Mouse (Mus musculus): ENCODE measurements at regions not wholly inside any gene's neighbourhood (a gene's known extent, or its start where the extent isn't known, plus 50 kb on each side); places are given as distances from the start of the nearest gene placed in this dataset.

DNA sequence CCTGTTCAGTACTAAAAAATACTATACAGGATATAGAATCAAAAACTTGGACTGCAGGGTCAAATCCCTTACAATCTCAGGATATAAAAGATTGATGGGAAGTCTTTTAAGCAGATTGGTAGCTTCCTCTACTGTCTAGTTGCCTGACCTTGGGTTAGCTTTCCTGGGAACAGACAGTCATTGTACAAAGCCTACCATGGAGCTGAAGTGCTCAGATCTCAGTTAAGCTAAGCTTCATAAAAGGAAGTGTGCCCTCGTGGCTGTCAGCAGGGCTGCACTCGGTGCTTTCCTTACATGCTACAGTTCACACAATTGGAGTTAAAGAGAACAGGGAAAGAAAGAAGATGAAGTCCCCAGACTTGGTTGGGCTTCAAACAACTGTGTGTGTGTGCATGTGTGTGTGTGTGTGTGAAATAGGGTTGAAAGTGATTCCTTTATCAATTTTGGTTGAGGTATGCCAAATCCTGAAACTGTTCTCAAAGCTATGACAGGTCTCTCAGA lies 338.4 kb downstream of the Gm21750 start:
- ATAC-seq (ENCODE audit: extremely low read depth, insufficient number of reproducible peaks, low FRiP score, poor library complexity, severe bottlenecking) (no peak), DNase-seq (ENCODE audit: low spot score) (no peak)
- no peak overlapping the region for H3K4me3 ChIP-seq (ENCODE audit: low read depth, low read length)
- no peak for TF ChIP-seq GATA2 (IDR thresholded peaks at IDR 0.05; ENCODE audit: borderline replicate concordance, low read depth, low read length)
- no peak for TF ChIP-seq TAL1 (conservative IDR thresholded peaks at IDR 0.05; ENCODE audit: low read depth, low read length)
- TF ChIP-seq CTCF (IDR thresholded peaks at IDR 0.05; ENCODE audit: low read depth, low read length) = no peak
- TF ChIP-seq POLR2AphosphoS5 (IDR thresholded peaks at IDR 0.05; ENCODE audit: insufficient replicate concordance, low read depth, low read length) = no peak
- no peak for TF ChIP-seq GATA1 (IDR thresholded peaks at IDR 0.05; ENCODE audit: borderline replicate concordance, low read length)
- H3K27me3 ChIP-seq (ENCODE audit: insufficient read depth, low read length) = no peaks in the 10 kb centered on the region
- no peaks in the 10 kb centered on the region for H3K36me3 ChIP-seq (replicated peaks)
- H3K4me1 ChIP-seq (ENCODE audit: insufficient read depth, low read depth, low read length) = no peaks in the 10 kb centered on the region
- no peaks in the 10 kb centered on the region for H3K9me3 ChIP-seq (replicated peaks)

GRCm38 (mm10) chr14:74006911-74007310 lies 345.9 kb downstream of the Gm21750 start:
- Histone ChIP-seq H3K27me3 (ENCODE audit: insufficient read depth, low read length) (no peaks in the 10 kb centered on the region), H3K36me3 (replicated peaks) (no peaks in the 10 kb centered on the region), H3K4me1 (ENCODE audit: insufficient read depth, low read depth, low read length) (no peaks in the 10 kb centered on the region), H3K4me3 (ENCODE audit: low read depth, low read length) (no peak overlapping the region), H3K9me3 (replicated peaks) (no peaks in the 10 kb centered on the region)
- ATAC-seq (ENCODE audit: extremely low read depth, insufficient number of reproducible peaks, low FRiP score, poor library complexity, severe bottlenecking) = no peak
- TF ChIP-seq CTCF (IDR thresholded peaks at IDR 0.05; ENCODE audit: low read depth, low read length) (no peak), GATA1 (IDR thresholded peaks at IDR 0.05; ENCODE audit: borderline replicate concordance, low read length) (no peak), POLR2AphosphoS5 (IDR thresholded peaks at IDR 0.05; ENCODE audit: insufficient replicate concordance, low read depth, low read length) (no peak)
- DNase-seq (ENCODE audit: low spot score) = no peak

- Histone ChIP-seq H3K4me1 (ENCODE audit: insufficient read depth, low read depth, low read length) (no peaks in the 10 kb centered on the region), H3K36me3 (replicated peaks) (no peaks in the 10 kb centered on the region), H3K27me3 (ENCODE audit: insufficient read depth, low read length) (no peaks in the 10 kb centered on the region), H3K9me3 (replicated peaks) (no peaks in the 10 kb centered on the region), H3K4me3 (ENCODE audit: low read depth, low read length) (no peak overlapping the region)
- no peak for TF ChIP-seq POLR2AphosphoS5 (IDR thresholded peaks at IDR 0.05; ENCODE audit: insufficient replicate concordance, low read depth, low read length)
- TF ChIP-seq GATA1 (IDR thresholded peaks at IDR 0.05; ENCODE audit: borderline replicate concordance, low read length) = no peak
- no peak for TF ChIP-seq GATA2 (IDR thresholded peaks at IDR 0.05; ENCODE audit: borderline replicate concordance, low read depth, low read length)
- TF ChIP-seq CTCF (IDR thresholded peaks at IDR 0.05; ENCODE audit: low read depth, low read length) = no peak
- no peak for TF ChIP-seq TAL1 (conservative IDR thresholded peaks at IDR 0.05; ENCODE audit: low read depth, low read length)
- no peak for ATAC-seq (ENCODE audit: extremely low read depth, insufficient number of reproducible peaks, low FRiP score, poor library complexity, severe bottlenecking)
- no peak for DNase-seq (ENCODE audit: low spot score)
Measured at GRCm38 (mm10) chr14:74011555-74011954, 350.5 kb downstream of the Gm21750 start.

DNA sequence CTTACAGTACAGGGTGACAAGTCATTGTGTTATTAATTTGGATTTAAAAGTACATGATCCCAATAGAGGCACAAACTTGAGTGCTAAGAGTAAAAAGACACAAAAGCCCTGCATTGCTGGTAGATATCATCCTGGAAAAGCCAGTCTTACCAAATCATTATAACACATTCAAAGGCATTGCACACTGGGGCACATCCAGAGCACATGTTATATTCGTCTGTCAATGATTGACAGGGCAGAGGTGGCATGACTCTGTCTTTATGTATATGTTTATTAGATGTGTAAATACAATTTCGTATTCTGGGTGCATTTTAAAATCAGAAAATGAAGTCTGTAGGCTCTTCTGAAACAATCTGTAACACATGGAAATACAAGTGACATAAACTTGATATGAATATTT lies 358.4 kb downstream of the Gm21750 start:
- Histone ChIP-seq H3K9me3 (replicated peaks) (no peaks in the 10 kb centered on the region), H3K4me1 (ENCODE audit: insufficient read depth, low read depth, low read length) (no peaks in the 10 kb centered on the region), H3K4me3 (ENCODE audit: low read depth, low read length) (no peak overlapping the region), H3K27me3 (ENCODE audit: insufficient read depth, low read length) (no peaks in the 10 kb centered on the region), H3K36me3 (replicated peaks) (no peaks in the 10 kb centered on the region)
- ATAC-seq (ENCODE audit: extremely low read depth, insufficient number of reproducible peaks, low FRiP score, poor library complexity, severe bottlenecking) = no peak
- no peak for TF ChIP-seq GATA2 (IDR thresholded peaks at IDR 0.05; ENCODE audit: borderline replicate concordance, low read depth, low read length)
- no peak for TF ChIP-seq CTCF (IDR thresholded peaks at IDR 0.05; ENCODE audit: low read depth, low read length)
- TF ChIP-seq GATA1 (IDR thresholded peaks at IDR 0.05; ENCODE audit: borderline replicate concordance, low read length) = no peak
- TF ChIP-seq POLR2AphosphoS5 (IDR thresholded peaks at IDR 0.05; ENCODE audit: insufficient replicate concordance, low read depth, low read length) = no peak
- no peak for TF ChIP-seq TAL1 (conservative IDR thresholded peaks at IDR 0.05; ENCODE audit: low read depth, low read length)
- no peak for DNase-seq (ENCODE audit: low spot score)

- TF ChIP-seq GATA2 (IDR thresholded peaks at IDR 0.05; ENCODE audit: borderline replicate concordance, low read depth, low read length) (no peak), CTCF (IDR thresholded peaks at IDR 0.05; ENCODE audit: low read depth, low read length) (no peak), POLR2AphosphoS5 (IDR thresholded peaks at IDR 0.05; ENCODE audit: insufficient replicate concordance, low read depth, low read length) (no peak), TAL1 (conservative IDR thresholded peaks at IDR 0.05; ENCODE audit: low read depth, low read length) (no peak), GATA1 (IDR thresholded peaks at IDR 0.05; ENCODE audit: borderline replicate concordance, low read length) (no peak)
- H3K4me1 ChIP-seq (ENCODE audit: insufficient read depth, low read depth, low read length) = no peaks in the 10 kb centered on the region
- ATAC-seq (ENCODE audit: extremely low read depth, insufficient number of reproducible peaks, low FRiP score, poor library complexity, severe bottlenecking) = no peak
- no peaks in the 10 kb centered on the region for H3K36me3 ChIP-seq (replicated peaks)
- no peaks in the 10 kb centered on the region for H3K9me3 ChIP-seq (replicated peaks)
- no peaks in the 10 kb centered on the region for H3K27me3 ChIP-seq (ENCODE audit: insufficient read depth, low read length)
- H3K4me3 ChIP-seq (ENCODE audit: low read depth, low read length) = no peak overlapping the region
- no peak for DNase-seq (ENCODE audit: low spot score)
Measured at GRCm38 (mm10) chr14:74047009-74047694, 386.1 kb downstream of the Gm21750 start.

DNA sequence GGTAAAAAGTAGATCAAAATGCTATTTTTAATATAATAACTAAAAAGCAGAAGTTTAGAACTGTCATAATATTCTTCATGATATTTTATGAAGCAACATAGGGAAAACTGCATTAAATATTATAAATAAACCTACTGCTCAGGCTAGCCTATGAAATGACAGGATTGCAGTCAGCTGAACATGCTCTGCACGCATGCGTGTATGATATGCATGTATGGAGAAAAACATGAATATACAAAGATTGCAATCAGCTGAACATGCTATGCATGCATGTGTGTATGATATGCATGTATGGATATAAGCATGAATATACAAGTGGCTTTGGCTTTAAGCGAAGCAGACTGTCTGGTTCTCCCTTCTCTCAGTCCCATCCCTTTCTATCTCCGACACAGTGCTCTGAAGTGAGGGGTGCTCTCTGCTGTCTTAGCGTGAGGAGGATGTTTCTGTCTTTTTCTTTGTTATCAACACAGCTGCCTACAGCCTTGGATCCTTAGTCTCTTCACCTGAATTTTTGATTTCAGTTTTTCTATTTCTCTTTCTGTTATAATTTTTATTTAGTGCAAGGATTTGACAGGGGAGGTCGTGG lies 386.8 kb downstream of the Gm21750 start:
- no peak for ATAC-seq (ENCODE audit: extremely low read depth, insufficient number of reproducible peaks, low FRiP score, poor library complexity, severe bottlenecking)
- Histone ChIP-seq H3K9me3 (replicated peaks) (no peaks in the 10 kb centered on the region), H3K4me1 (ENCODE audit: insufficient read depth, low read depth, low read length) (no peaks in the 10 kb centered on the region), H3K36me3 (replicated peaks) (no peaks in the 10 kb centered on the region), H3K27me3 (ENCODE audit: insufficient read depth, low read length) (no peaks in the 10 kb centered on the region; the same call in 1 of the 2 replicates), H3K4me3 (ENCODE audit: low read depth, low read length) (no peak overlapping the region)
- DNase-seq (ENCODE audit: low spot score) = no peak
- TF ChIP-seq POLR2AphosphoS5 (IDR thresholded peaks at IDR 0.05; ENCODE audit: insufficient replicate concordance, low read depth, low read length) (no peak), GATA1 (IDR thresholded peaks at IDR 0.05; ENCODE audit: borderline replicate concordance, low read length) (no peak), CTCF (IDR thresholded peaks at IDR 0.05; ENCODE audit: low read depth, low read length) (no peak), GATA2 (IDR thresholded peaks at IDR 0.05; ENCODE audit: borderline replicate concordance, low read depth, low read length) (no peak), TAL1 (conservative IDR thresholded peaks at IDR 0.05; ENCODE audit: low read depth, low read length) (no peak)

All from G1E (cell line).